Mouse (Mus musculus) embryonic stem cell, embryonic (primary cell): ENCODE results near the gene Loxl4.

Source experiments
- CTCF ChIA-PET, 4 experiments: fragments of 300-600 bp in 2 of 4; fragments of 350-600 bp in 2 of 4; sonication (Branson Sonifier 250); formaldehyde crosslinking; loops; one replicate each; lab custom pipeline; 2022; ENCODE audit warnings: inconsistent platforms in 2 of 4; lab: Charles Lee
- POLR2A ChIA-PET, 4 experiments: fragments of 300-600 bp in 2 of 4; fragments of 350-600 bp in 2 of 4; sonication (Branson Sonifier 250); formaldehyde crosslinking; loops; one replicate each; lab custom pipeline; 2022; ENCODE audit warnings: antibody characterized with exemption in 4 of 4, inconsistent platforms in 1 of 4; lab: Charles Lee

Loxl4 gene

DNA sequence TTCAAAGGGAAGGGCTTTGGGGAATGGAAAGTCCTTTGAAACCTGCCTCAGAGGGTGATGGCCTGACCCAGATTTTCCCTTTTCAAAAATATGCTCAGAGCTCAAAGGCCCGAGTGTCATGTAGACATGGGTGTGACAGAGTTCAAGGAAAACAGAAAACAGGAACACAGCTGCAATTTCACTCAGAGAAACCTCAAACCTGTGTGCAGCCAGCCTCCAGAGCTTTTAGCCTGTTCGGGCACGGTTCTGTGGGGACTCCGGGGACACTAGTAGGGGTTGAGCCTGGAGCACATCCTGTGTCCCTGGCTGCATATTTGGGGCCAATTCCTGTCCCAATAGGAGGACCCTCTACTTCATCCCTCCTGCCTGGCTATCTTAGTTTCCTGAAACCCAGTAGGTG is 19.7 kb upstream of the Loxl4 start:
- CTCF ChIA-PET, result interaction anchor here in 2 of 4 experiments (0.7 to 0.9 kb wide), 3 partner anchors 113 to 317 kb away, joined by 3 read pairs; partner anchors contain the start of gene R3hcc1l (in 1 of the 2)
- POLR2A ChIA-PET, result interaction anchor here in 2 of 4 experiments (0.6 to 1.9 kb wide), 10 partner anchors 8 to 199 kb away, joined by 3 to 11 read pairs (median 4); partner anchors contain the start of gene Loxl4 (in 2 of the 2)

- ChIA-PET CTCF (interaction anchor here in 3 of 4 experiments (0.7 to 0.8 kb wide), 5 partner anchors 9 to 414 kb away, joined by 3 to 12 read pairs (median 3); no protein-coding TSS in a partner anchor), POLR2A (interaction anchor here (0.6 to 1.9 kb wide), 16 partner anchors 8 to 1043 kb away, joined by 3 to 11 read pairs (median 4); partner anchors contain the start of genes Loxl4 (in 2 of the 4) and Slc25a28 (in 1 of the 4))
These were observed 18.9 kb upstream of the Loxl4 start for GRCm38 (mm10) chr19:42631541-42631961.

- CTCF ChIA-PET, result no interaction called here
- POLR2A ChIA-PET, result no interaction called here
These were observed 15.5 kb upstream of the Loxl4 start for GRCm38 (mm10) chr19:42628068-42628467.

DNA sequence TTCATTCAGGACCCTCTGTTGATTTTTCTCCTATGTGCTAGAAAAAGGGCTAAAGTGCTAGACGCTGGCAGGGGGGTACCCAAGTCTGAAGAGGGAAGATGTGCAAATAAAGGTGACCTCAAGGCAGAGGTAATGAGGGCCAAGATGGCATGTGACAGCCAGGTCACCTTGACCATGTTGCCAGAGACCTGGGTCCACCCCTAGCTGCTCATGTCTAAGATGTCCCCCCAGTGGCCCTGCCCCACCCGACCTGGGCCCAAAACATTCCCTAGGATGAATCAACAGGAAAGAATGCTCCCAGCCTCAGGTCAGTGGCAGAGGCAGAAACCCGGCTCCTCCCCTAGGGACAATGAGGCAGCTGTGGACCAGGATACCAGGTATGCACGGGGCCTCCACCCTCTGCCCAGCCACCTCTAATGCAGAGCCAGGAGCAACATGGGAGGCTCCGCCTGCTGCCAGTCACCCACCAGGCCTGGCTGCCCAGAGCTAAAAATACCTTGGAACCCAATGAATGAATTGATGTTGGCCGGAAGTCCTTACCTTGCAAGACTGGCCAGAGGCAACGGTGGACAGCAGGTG is 1.1 kb upstream of the Loxl4 start:
- ChIA-PET CTCF (interaction anchor here in 1 of 4 experiments (1.3 to 1.6 kb wide), 2 partner anchors 170 to 174 kb away, joined by 3 to 4 read pairs; no protein-coding TSS in a partner anchor), POLR2A (interaction anchor here in 2 of 4 experiments (0.7 to 3.2 kb wide), 7 partner anchors 11 to 23 kb away, joined by 3 to 11 read pairs (median 3); no protein-coding TSS in a partner anchor)

DNA sequence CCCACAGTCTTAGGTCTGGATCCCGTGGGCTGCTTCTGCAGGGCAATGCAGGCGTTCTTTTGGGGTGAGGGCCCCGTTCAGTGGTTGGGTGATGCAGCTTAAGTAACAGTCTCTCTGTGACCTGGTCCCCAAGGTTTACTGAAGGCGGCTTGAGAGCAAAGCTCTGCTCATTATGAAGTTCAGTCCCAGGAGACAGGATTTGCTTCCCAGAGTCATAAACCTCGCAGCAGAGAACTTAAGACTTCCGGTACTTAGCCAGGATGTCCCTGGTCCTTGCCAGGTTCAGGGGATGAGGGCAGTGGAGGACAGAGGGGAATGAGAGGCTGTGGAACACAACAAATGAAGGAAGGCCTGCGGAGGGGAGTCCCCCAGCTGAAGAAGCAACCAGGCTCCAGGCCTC is 503 bp upstream of the Loxl4 start:
- POLR2A ChIA-PET, result interaction anchor here in 3 of 4 experiments (0.8 to 3.2 kb wide), 15 partner anchors 9 to 443 kb away, joined by 3 to 11 read pairs (median 3); no protein-coding TSS in a partner anchor
- CTCF ChIA-PET, result interaction anchor here in 3 of 4 experiments (0.5 to 1.6 kb wide), 9 partner anchors 50 to 810 kb away, joined by 3 to 5 read pairs (median 4); no protein-coding TSS in a partner anchor

DNA sequence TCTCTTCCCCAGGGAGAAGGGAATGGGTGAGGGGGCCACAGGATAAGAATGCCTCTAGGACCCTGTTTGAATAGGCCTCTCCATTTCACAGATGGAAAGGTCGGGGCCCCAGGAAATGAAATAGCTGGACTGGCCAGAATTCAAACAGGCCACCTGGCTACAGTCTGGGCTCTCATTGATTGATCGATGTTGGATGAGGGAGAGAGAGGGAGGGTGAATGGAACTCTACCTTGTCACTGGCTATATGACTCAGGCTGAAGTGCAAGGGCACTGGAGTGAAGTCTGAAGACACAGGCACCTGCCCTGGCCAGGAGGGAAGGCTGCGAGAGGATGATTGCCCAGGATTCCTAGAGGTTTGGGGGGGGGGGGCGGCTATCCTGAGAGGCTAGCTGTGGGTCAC is 867 bp downstream of the Loxl4 start:
- ChIA-PET CTCF (interaction anchor here in 2 of 4 experiments (1.1 to 1.4 kb wide), 3 partner anchors 164 to 808 kb away, joined by 3 read pairs; no protein-coding TSS in a partner anchor), POLR2A (interaction anchor here in 2 of 4 experiments (0.8 to 3.2 kb wide), 8 partner anchors 8 to 469 kb away, joined by 3 to 11 read pairs (median 4); partner anchors contain the start of gene Pyroxd2 (in 1 of the 2))

- POLR2A ChIA-PET, result no interaction called here
These were observed 2.9 kb downstream of the Loxl4 start for GRCm38 (mm10) chr19:42609716-42610115.

DNA sequence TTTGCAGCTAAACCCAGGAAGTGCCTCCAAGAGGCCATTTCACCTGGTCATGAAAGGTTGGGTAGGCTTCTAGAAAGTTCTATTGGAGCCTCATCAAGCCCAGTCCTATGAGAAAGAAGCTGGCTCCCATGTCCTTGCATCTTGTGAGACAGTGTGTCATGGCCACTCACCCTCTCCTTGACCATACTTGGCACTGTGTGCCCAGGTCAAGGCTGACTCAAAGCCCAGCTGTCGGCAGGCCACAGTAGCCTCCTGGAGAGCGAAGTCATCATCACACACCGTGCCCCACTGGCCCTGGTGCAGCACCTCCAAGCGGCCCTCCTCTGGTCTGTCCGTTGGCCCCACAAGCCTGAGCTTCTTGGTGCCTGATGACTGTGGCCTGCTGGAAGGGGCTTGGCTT is 4.5 kb downstream of the Loxl4 start:
- CTCF ChIA-PET, result interaction anchor here in 1 of 4 experiments (0.6 kb wide), 1 partner anchor 390 kb away, joined by 3 read pairs; no protein-coding TSS in a partner anchor
- POLR2A ChIA-PET, result interaction anchor here in 1 of 4 experiments (0.9 to 1.3 kb wide), 2 partner anchors 10 to 13 kb away, joined by 3 read pairs; no protein-coding TSS in a partner anchor

More at GRCm38 (mm10) chr19:42609716-42610115, 2.9 kb downstream of the Loxl4 start:
- CTCF ChIA-PET, result no interaction called here

DNA sequence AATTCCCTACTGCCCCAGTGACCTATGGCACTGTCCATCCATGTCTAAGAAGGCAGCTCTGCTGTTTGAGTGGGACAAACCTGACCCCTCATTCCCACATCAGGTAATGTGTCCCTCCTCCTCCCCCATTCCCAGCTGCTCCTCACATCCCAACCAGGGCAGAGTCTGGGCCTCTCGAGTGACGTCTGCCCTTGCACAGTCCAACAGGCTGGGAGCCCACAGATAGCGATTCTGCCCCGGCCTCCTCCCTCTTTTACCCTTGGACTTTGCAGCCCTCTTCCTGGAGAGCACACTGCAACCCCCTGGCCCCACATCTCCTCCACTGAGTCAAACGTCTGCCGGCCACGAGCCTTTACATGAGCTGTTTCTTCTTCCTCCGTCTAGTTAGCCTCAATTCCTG is 10.0 kb downstream of the Loxl4 start:
- POLR2A ChIA-PET, result interaction anchor here in 1 of 4 experiments (1.2 kb wide), 1 partner anchor 11 kb away, joined by 3 read pairs; no protein-coding TSS in a partner anchor
- CTCF ChIA-PET, result no interaction called here

DNA sequence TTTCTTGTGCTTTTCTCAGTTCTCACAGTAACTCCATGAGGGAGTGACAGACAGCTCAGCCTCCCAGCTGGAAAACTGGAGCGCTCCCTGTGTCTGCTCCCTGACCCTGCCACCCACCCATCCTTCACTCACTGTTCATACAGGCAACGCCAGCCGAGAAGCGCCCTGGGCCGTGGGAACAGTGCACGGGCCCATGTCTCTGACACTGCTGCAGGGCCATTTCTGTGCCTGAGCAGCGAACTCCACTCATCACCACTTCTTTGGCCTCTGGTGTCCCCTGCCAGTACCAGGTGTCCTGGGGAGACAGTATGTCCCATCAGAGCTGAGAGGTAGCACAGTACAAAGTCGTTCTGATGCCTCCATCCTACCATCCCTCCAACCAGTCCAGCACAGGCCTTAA is 10.6 kb downstream of the Loxl4 start:
- CTCF ChIA-PET, result no interaction called here
- POLR2A ChIA-PET, result no interaction called here

DNA sequence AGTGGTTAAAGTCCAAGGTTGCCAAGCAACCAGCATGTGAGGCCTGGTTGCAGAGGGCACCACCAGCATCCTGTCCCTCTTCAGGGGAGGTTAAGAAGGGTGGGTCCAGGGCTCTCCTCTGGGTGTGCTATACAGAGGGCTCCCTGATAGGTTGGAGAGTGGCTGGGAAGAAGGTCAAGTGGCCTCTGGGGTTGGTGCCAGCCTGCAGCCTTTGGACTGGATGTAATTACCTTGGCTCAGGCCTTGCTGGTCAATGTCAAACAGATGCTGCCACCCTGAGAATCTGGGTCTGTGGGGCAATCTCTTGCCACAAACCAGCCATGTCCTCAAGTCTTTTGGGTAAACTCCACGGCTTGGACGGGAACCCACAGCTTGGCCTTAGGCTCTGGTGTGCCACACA is 11.2 kb downstream of the Loxl4 start:
- ChIA-PET POLR2A (interaction anchor here in 1 of 4 experiments (0.8 kb wide), 1 partner anchor 619 kb away, joined by 3 read pairs; no protein-coding TSS in a partner anchor), CTCF (no interaction called here)

GRCm38 (mm10) chr19:42600591-42600990 is 12.0 kb downstream of the Loxl4 start:
- ChIA-PET CTCF (no interaction called here), POLR2A (interaction anchor here in 2 of 4 experiments (0.8 kb wide), 2 partner anchors 12 to 618 kb away, joined by 3 read pairs; partner anchors contain the start of gene Loxl4 (in 1 of the 2))

GRCm38 (mm10) chr19:42599891-42600290 is 12.7 kb downstream of the Loxl4 start:
- POLR2A ChIA-PET, result interaction anchor here in 1 of 4 experiments (0.8 kb wide), 1 partner anchor 13 kb away, joined by 3 read pairs; the partner anchor contains the start of gene Loxl4
- CTCF ChIA-PET, result no interaction called here

GRCm38 (mm10) chr19:42597896-42598295 is 14.7 kb downstream of the Loxl4 start:
- ChIA-PET CTCF (no interaction called here), POLR2A (interaction anchor here in 1 of 4 experiments (1.1 kb wide), 1 partner anchor 16 kb away, joined by 3 read pairs; no protein-coding TSS in a partner anchor)

GRCm38 (mm10) chr19:42597286-42597685 is 15.3 kb downstream of the Loxl4 start:
- POLR2A ChIA-PET, result interaction anchor here in 2 of 4 experiments (0.6 to 1.1 kb wide), 3 partner anchors 15 to 1765 kb away, joined by 3 read pairs; no protein-coding TSS in a partner anchor

DNA sequence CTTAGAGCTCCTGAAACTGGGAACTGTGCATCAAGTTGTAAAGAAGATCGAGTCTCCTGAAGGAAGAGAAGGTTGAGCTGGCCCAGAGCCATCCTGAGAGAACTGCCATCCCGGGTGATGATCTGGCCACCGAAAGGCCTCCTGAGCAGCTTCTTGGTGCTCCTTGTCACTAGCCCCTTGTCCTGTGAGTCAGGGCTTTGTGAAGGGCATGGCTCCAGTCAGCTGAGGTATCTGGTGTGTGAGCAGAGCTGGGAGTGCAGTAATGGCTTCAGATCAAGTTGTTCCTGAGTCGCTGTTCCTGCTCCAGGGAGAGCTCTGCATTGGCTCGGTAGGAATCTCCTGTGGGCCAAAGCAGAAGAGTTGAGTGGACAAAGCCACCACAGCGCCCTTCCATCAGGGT is 17.5 kb downstream of the Loxl4 start:
- ChIA-PET CTCF (interaction anchor here in 3 of 4 experiments (0.7 to 1.3 kb wide), 3 partner anchors 10 to 299 kb away, joined by 3 to 12 read pairs (median 4); no protein-coding TSS in a partner anchor), POLR2A (interaction anchor here in 3 of 4 experiments (0.9 to 1.6 kb wide), 4 partner anchors 9 to 19 kb away, joined by 3 to 4 read pairs (median 4); no protein-coding TSS in a partner anchor)

More at GRCm38 (mm10) chr19:42597286-42597685, 15.3 kb downstream of the Loxl4 start:
- CTCF ChIA-PET, result no interaction called here

DNA sequence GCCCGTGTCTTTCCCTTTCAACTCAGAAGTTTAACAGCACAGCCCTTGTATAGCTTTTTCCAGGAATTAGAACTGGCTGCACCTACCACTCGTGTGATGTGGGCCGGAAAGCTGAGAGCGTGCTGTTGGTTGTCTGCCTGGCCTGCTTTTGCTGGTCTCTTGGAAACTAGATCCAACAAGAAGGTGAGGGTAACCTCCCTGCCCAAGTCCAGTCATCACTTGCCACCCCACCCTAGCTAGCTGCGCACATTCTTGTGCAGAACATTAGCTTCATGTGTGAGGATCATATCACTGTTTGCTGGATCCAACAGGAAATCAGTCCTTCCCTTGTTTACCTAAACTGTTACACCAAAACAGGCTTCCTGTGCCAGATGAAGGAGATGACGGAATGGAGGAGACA is 19.2 kb downstream of the Loxl4 start:
- CTCF ChIA-PET, result no interaction called here
- POLR2A ChIA-PET, result interaction anchor here in 2 of 4 experiments (0.8 to 1.6 kb wide), 2 partner anchors 11 to 20 kb away, joined by 4 read pairs; partner anchors contain the start of gene Loxl4 (in 1 of the 2)

- ChIA-PET CTCF (no interaction called here), POLR2A (interaction anchor here in 1 of 4 experiments (1.0 to 1.5 kb wide), 2 partner anchors 13 to 21 kb away, joined by 3 read pairs; partner anchors contain the start of gene Loxl4)
These were observed 21.1 kb downstream of the Loxl4 start for GRCm38 (mm10) chr19:42591534-42591933.

- POLR2A ChIA-PET, result interaction anchor here in 1 of 4 experiments (0.6 kb wide), 1 partner anchor 86 kb away, joined by 3 read pairs; no protein-coding TSS in a partner anchor
These were observed 23.4 kb downstream of the Loxl4 start for GRCm38 (mm10) chr19:42589246-42589645.

More at GRCm38 (mm10) chr19:42589246-42589645, 23.4 kb downstream of the Loxl4 start:
- CTCF ChIA-PET, result no interaction called here
